Mouse (Mus musculus): ENCODE data around the gene Gpatch4. TPM values are rescaled to one million over a fixed set of nuclear protein-coding genes. Genes with fewer than 3 reads are reported as not detected.

Gpatch4 gene
- polyA plus RNA-seq, 1 experiment from 2014 or later, result 40.6 TPM

DNA sequence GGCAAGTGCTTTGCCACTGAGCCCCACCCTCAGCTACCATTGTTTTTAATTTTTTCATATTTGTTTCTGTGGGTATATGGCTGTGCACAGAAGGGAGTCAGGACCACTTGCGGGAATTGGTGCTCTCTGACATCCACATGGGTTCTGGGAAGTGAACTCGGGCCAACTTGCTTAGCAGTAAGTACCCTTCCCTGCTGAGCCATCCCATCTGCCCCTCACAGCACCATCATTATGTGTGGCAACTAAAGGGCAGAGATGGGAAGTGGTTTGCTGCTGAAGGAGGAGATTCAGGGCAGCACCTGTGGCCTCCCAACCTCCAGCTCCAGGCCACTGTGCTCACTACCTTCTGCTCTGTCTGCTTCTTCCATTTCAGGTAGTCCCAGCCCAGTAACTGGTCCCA lies 30.7 kb downstream of the Gpatch4 start:
- no peak for ATAC-seq (ENCODE audit: insufficient read depth)
- no peaks in the 10 kb centered on the region for H3K36me3 ChIP-seq (ENCODE audit: insufficient read depth)
- WGBS, result 58% methylated on average over 2 of the region's 2 CpGs

DNA sequence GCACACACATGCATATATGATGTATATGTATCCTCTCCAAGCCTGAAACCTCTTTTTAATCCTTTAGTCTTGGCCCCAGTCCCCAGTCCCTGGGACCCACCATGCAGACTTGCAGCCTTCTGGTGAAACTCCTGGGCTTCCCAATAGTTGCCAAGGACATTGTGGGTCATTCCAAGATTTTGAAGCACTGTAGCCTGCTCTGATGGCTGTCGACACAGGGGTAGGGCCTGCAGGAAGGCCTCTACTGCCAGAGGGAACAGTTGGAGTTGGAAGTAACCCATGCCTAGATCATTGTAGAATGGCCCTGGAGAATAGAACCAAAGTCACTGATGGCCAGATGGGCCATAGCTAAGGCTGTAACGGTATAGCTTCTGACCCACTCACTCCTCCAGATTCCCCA lies 31.4 kb downstream of the Gpatch4 start:
- Histone ChIP-seq H3K9me3 (ENCODE audit: low read depth, low read length) (no peaks in the 10 kb centered on the region), H3K27ac (ENCODE audit: low read depth) (no peak overlapping the region), H3K27me3 (ENCODE audit: insufficient read depth, low read length) (no peaks in the 10 kb centered on the region), H3K9ac (no peak overlapping the region), H3K4me2 (no peak overlapping the region), H3K36me3 (ENCODE audit: insufficient read depth) (no peaks in the 10 kb centered on the region), H3K4me1 (ENCODE audit: insufficient read depth) (no peaks in the 10 kb centered on the region), H3K4me3 (ENCODE audit: low read depth, low read length) (no peak overlapping the region)
- no peak for TF ChIP-seq CTCF (IDR thresholded peaks at IDR 0.05; ENCODE audit: low read depth)
- no peak for ATAC-seq (ENCODE audit: insufficient read depth)
- DNase-seq, result no peak
- WGBS, result 65% methylated on average over 2 of the region's 2 CpGs

More for the DNA sequence above, 30.7 kb downstream of the Gpatch4 start:
- H3K4me3 ChIP-seq (ENCODE audit: low read depth, low read length), result no peak overlapping the region
- no peak overlapping the region for H3K27ac ChIP-seq (ENCODE audit: low read depth)
- no peaks in the 10 kb centered on the region for H3K9me3 ChIP-seq (ENCODE audit: low read depth, low read length)
- DNase-seq, result no peak
- H3K4me1 ChIP-seq (ENCODE audit: insufficient read depth), result no peaks in the 10 kb centered on the region
- no peak for TF ChIP-seq CTCF (IDR thresholded peaks at IDR 0.05; ENCODE audit: low read depth)
- H3K9ac ChIP-seq, result no peak overlapping the region
- no peaks in the 10 kb centered on the region for H3K27me3 ChIP-seq (ENCODE audit: insufficient read depth, low read length)
- no peak overlapping the region for H3K4me2 ChIP-seq

DNA sequence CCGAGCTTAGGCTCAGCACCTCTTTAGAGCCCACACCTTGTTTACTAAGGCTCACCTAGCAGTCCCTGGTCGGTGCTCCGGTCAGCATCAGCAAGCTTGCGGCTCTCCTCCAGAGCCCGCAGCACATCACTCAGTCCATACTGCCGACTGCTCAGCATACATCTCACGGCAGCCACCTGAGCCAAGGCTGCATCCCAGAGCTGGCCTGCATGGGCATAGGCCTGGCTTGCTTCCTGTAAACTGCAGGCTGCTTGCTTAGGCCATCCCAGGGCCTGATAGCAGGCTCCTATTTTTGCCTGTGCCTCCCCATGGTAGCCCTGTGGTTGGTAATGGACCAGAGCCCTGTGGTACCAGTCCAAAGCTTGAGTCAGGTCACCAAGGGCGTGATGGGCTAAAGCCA lies 31.9 kb downstream of the Gpatch4 start:
- H3K9ac ChIP-seq, result no peak overlapping the region
- no peaks in the 10 kb centered on the region for H3K9me3 ChIP-seq (ENCODE audit: low read depth, low read length)
- DNase-seq (no peak), ATAC-seq (ENCODE audit: insufficient read depth) (no peak)
- H3K27ac ChIP-seq (ENCODE audit: low read depth), result no peak overlapping the region
- H3K4me1 ChIP-seq (ENCODE audit: insufficient read depth), result no peaks in the 10 kb centered on the region
- WGBS, result 74% methylated on average over 8 of the region's 8 CpGs
- H3K4me3 ChIP-seq (ENCODE audit: low read depth, low read length), result no peak overlapping the region
- H3K27me3 ChIP-seq (ENCODE audit: insufficient read depth, low read length), result no peaks in the 10 kb centered on the region
- no peak for TF ChIP-seq CTCF (IDR thresholded peaks at IDR 0.05; ENCODE audit: low read depth)
- no peak overlapping the region for H3K4me2 ChIP-seq
- H3K36me3 ChIP-seq (ENCODE audit: insufficient read depth), result no peaks in the 10 kb centered on the region

DNA sequence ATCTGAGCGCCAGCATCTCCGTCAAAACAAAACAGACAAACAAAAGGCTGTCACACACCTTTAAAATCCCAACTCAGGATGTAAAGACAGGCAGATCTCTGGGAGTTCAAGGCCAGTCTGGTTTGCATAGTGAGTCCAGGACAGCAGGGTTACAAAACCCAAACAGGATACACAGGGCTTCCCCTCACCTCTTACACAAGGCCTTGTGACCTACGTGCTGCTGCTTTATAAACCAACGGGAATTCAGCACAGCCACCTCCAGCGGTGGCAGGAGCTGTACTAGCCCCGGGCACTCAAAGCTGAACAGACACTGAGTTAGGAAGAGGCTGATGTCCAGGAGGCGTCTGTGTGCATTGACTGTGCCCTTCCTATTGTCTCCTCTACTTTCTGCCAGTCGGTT lies 34.5 kb downstream of the Gpatch4 start:
- no peak for TF ChIP-seq CTCF (IDR thresholded peaks at IDR 0.05; ENCODE audit: low read depth)
- WGBS, result 34% methylated on average over 8 of the region's 8 CpGs
- no peak overlapping the region for H3K9ac ChIP-seq
- H3K4me3 ChIP-seq (ENCODE audit: low read depth, low read length), result no peak overlapping the region
- ATAC-seq (ENCODE audit: insufficient read depth), result no peak
- H3K4me1 ChIP-seq (ENCODE audit: insufficient read depth), result no peaks in the 10 kb centered on the region
- no peaks in the 10 kb centered on the region for H3K9me3 ChIP-seq (ENCODE audit: low read depth, low read length)
- no peak overlapping the region for H3K4me2 ChIP-seq
- no peak for DNase-seq
- H3K27ac ChIP-seq (ENCODE audit: low read depth), result no peak overlapping the region
- H3K27me3 ChIP-seq (ENCODE audit: insufficient read depth, low read length), result no peaks in the 10 kb centered on the region
- H3K36me3 ChIP-seq (ENCODE audit: insufficient read depth), result no peaks in the 10 kb centered on the region

DNA sequence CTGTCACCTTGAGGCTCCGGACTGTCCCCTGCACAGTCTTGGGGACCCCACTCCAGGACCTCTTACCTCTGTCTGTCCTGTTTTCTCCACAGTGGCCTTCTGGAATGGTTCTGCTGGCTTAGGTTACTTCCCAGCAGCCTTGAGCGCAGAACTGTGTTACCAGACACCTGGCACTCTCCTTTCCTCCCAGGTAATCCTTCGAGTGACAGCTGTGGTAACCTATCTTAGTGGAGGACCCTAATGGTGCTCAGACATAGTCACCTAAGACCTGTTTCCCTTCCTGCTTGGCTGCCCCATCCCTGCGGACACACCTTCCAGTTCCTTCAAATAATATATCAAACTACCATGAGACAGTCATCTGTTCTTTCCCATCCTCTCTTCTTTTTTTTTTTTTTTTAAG lies 35.3 kb downstream of the Gpatch4 start, which contains the start of gene Ttc24:
Gene Ttc24 (minus strand): TSS at position 101 of the 400 bp plus-strand sequence.
- no peak within 1 kb of the TSS for H3K9ac ChIP-seq
- no peak for ATAC-seq (ENCODE audit: insufficient read depth)
- 73% methylated on average over 4 of the region's 4 CpGs for WGBS

DNA sequence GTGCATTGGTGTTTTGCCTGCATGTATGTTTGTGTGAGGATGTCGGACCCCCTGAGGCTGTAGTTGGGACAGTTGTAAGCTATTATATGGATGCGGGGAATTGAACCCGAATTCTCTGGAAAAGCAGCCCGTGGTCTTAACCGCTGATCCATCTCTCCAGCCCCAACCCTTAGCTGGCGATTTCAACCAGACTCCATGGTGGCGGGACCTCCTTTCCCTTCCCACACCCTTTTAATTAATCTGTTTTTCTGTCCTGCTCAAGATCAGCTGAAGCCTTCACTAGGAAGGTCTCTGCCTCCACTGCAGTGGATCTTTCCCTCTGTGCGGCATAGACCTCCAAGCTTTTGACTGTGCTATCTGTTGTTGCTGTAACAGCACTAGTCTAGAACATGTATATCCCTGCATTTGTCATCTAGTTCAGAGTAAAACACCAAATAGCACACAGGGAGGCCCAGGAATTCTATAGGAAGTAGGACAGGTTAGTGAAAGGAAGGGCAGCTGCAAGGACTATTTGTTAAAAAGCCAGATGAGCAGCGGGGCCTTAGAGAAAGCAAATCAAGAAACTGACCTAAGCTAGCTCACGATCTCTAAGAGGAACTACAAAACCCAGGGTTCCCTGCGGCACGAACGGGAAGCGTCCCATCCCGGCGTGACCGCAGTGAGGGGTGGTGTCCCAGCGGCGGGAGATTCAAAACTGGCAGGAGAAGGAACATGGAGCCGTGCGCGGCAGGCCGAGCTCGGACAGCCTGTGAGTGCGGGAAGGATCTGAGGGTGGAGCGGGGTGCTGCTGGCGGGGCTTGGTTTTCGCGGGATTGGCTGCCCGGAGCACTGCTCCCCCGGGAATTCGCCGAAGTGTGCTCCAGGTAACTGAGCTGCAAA lies 38.7 kb downstream of the Gpatch4 start, which contains the start of gene Iqgap3:
Gene Iqgap3 (plus strand): TSS at position 627 of the 879 bp plus-strand sequence.
- Histone ChIP-seq H3K4me2 (peak within 1 kb of the TSS; percentile 81), H3K9ac (peak within 1 kb of the TSS; percentile 70), H3K9me3 (ENCODE audit: low read depth, low read length) (no peaks in the 10 kb centered on the region), H3K36me3 (ENCODE audit: insufficient read depth) (peaks cover 28% of the 10 kb centered on the region), H3K4me1 (ENCODE audit: insufficient read depth) (0 out of 2 replicates have a peak, but pooled peaks cover 3% of the 10 kb centered on the region), H3K27ac (ENCODE audit: low read depth) (peak within 1 kb of the TSS; percentile 73), H3K27me3 (ENCODE audit: insufficient read depth, low read length) (no peaks in the 10 kb centered on the region), H3K4me3 (ENCODE audit: low read depth, low read length) (peak within 1 kb of the TSS; percentile 75)
- peak; percentile 93 for ATAC-seq (ENCODE audit: insufficient read depth)
- TF ChIP-seq CTCF (IDR thresholded peaks at IDR 0.05; ENCODE audit: low read depth), result no peak
- 19% methylated on average over 33 of the region's 33 CpGs for WGBS
- peak; percentile 96 for DNase-seq

More for the DNA sequence above, 35.3 kb downstream of the Gpatch4 start, which contains the start of gene Ttc24:
- no peak for DNase-seq
- Histone ChIP-seq H3K36me3 (ENCODE audit: insufficient read depth) (no peaks in the 10 kb centered on the region), H3K4me2 (no peak within 1 kb of the TSS), H3K27me3 (ENCODE audit: insufficient read depth, low read length) (no peaks in the 10 kb centered on the region), H3K9me3 (ENCODE audit: low read depth, low read length) (no peaks in the 10 kb centered on the region), H3K4me3 (ENCODE audit: low read depth, low read length) (no peak within 1 kb of the TSS), H3K4me1 (ENCODE audit: insufficient read depth) (0 out of 2 replicates have a peak, but pooled peaks cover 3% of the 10 kb centered on the region), H3K27ac (ENCODE audit: low read depth) (no peak within 1 kb of the TSS)
- TF ChIP-seq CTCF (IDR thresholded peaks at IDR 0.05; ENCODE audit: low read depth), result no peak

DNA sequence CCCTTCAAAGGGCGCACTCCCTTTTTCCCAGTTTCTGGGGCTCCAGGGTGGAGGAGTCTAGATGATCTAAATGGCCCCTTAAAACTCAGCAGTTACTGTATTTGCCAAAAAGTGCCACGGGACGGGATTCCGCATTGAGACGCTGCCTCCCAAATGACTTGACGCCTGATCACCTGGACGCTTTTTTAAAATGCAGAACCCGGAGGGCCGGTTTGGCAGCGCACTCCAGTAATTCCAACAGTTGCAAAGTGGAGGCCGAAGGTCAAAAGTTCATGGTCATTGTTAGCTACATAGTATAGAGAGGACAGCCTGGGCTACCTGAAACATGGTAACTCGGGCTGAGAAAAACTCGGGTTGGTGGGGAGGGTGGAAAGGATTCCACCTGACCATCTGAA lies 39.3 kb downstream of the Gpatch4 start:
- peak overlapping the region; percentile 73 for H3K27ac ChIP-seq (ENCODE audit: low read depth)
- 0 out of 2 replicates have a peak, but pooled peaks cover 3% of the 10 kb centered on the region for H3K4me1 ChIP-seq (ENCODE audit: insufficient read depth)
- H3K9me3 ChIP-seq (ENCODE audit: low read depth, low read length), result no peaks in the 10 kb centered on the region
- peak overlapping the region; percentile 70 for H3K9ac ChIP-seq
- DNase-seq (peak; percentile 66), ATAC-seq (ENCODE audit: insufficient read depth) (peak; percentile 22; the same call in 1 of the 2 replicates)
- peaks cover 33% of the 10 kb centered on the region for H3K36me3 ChIP-seq (ENCODE audit: insufficient read depth)
- no peaks in the 10 kb centered on the region for H3K27me3 ChIP-seq (ENCODE audit: insufficient read depth, low read length)
- H3K4me3 ChIP-seq (ENCODE audit: low read depth, low read length), result peak overlapping the region; percentile 75
- H3K4me2 ChIP-seq, result peak overlapping the region; percentile 81
- no peak for TF ChIP-seq CTCF (IDR thresholded peaks at IDR 0.05; ENCODE audit: low read depth)
- WGBS, result 1% methylated on average over 13 of the region's 13 CpGs
